Mouse (Mus musculus): Measurements from ENCODE around the gene Hoga1. TPM values are rescaled to one million over a fixed set of nuclear protein-coding genes. Genes with fewer than 3 reads are reported as not detected.

Gene Hoga1
- total RNA-seq, 4 experiments from 2014 or later: 3.0 to 4.8 (median 3.7) TPM

DNA sequence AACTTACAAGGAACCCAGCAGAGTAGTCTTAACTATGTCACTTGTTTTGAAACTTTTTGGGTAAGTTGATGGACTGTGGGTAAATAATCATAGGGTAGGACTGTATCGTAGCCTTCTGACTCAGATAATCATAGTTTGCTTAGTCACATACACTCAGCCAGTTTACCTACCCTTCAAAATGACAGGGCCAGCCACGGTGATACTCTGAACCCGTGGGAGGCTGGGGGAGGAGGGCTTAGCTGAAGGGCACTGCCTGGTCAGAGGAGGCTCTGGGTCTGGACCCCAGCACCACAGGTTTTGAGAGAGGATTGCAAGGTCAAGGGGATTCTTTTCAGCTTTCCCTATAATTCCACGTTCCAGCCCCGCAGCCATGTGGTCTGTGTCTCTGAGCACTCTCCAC is 73.2 kb downstream of the Hoga1 start:
- DNase-seq (ENCODE audit: low spot score in 2 of 2): no peak

DNA sequence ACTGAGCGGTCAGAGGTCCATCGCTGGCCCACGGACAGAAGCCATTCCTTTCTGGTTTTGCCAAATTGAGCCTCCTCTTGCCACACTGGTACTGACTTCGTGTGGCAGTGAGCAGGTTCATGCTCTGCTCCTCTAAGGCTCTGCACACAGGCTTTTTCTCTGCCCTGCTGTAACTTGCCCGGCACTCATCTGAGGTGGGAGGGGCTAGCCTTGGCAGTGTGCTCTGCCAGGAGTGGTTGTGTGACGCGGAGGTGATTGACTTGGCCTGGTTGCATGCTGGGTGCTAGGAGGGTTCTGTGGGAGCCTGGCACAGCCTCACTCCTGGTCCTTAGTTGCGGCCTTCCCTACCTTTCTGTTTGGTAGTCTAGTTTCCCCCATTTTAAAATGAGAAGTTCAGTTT is 75.0 kb downstream of the Hoga1 start:
- DNase-seq (ENCODE audit: low spot score in 2 of 2): no peak

Other genes with a start within 250 kb of the Hoga1 start
- gene Arhgap19, start 243.6 kb upstream of the Hoga1 start, total RNA-seq (2022): 10 to 100 TPM in 1 of 4 experiments, 1 to 10 TPM in 3; 8.6 to 10.0 (median 9.0) TPM
- 1 to 10 TPM; 3.6 to 8.4 (median 6.4) TPM for gene Frat1, start 215.6 kb upstream of the Hoga1 start, total RNA-seq (2022)
- 10 to 100 TPM in 3 of 4 experiments, 1 to 10 TPM in 1; 4.5 to 15.5 (median 12.5) TPM for gene Frat2, start 197.5 kb upstream of the Hoga1 start, total RNA-seq (2022)
- gene Rrp12, start 149.4 kb upstream of the Hoga1 start, total RNA-seq (2022): 10 to 100 TPM; 30.0 to 34.9 (median 32.2) TPM
- 10 to 100 TPM; 11.0 to 34.9 (median 15.0) TPM for gene Pgam1, start 133.7 kb upstream of the Hoga1 start, total RNA-seq (2022)
- gene Exosc1, start 112.2 kb upstream of the Hoga1 start, total RNA-seq (2022): 10 to 100 TPM; 16.0 to 21.6 (median 18.6) TPM
- gene Zdhhc16, start 112.1 kb upstream of the Hoga1 start, total RNA-seq (2022): 10 to 100 TPM; 21.3 to 24.1 (median 23.2) TPM
- gene Mms19, start 64.5 kb upstream of the Hoga1 start, total RNA-seq (2022): 10 to 100 TPM in 2 of 4 experiments, 1 to 10 TPM in 2; 9.1 to 14.1 (median 9.8) TPM
- 10 to 100 TPM; 15.0 to 17.5 (median 15.8) TPM for gene Ubtd1, start 63.8 kb upstream of the Hoga1 start, total RNA-seq (2022)
- 100 to 1,000 TPM; 131 to 242 (median 170) TPM for gene Ankrd2, start 9.6 kb upstream of the Hoga1 start, total RNA-seq (2022)
- under 1 TPM in 3 of 4 experiments, not detected in 1; 0.21 to 0.53 (median 0.36) TPM for gene 4933411K16Rik, start 6.6 kb downstream of the Hoga1 start, total RNA-seq (2022)
- gene Morn4, start 40.7 kb downstream of the Hoga1 start, total RNA-seq (2022): 1 to 10 TPM; 3.3 to 7.6 (median 5.3) TPM
- 10 to 100 TPM; 13.5 to 16.1 (median 14.7) TPM for gene Pi4k2a, start 44.9 kb downstream of the Hoga1 start, total RNA-seq (2022)
- 10 to 100 TPM in 1 of 4 experiments, 1 to 10 TPM in 3; 8.6 to 12.1 (median 9.2) TPM for gene Avpi1, start 83.4 kb downstream of the Hoga1 start, total RNA-seq (2022)
- gene Marveld1, start 101.8 kb downstream of the Hoga1 start, total RNA-seq (2022): 1 to 10 TPM; 4.1 to 5.8 (median 4.5) TPM
- gene Zfyve27, start 118.3 kb downstream of the Hoga1 start, total RNA-seq (2022): 10 to 100 TPM; 10.4 to 13.2 (median 11.8) TPM
- 1 to 10 TPM; 1.8 to 7.4 (median 4.8) TPM for gene Sfrp5, start 156.6 kb downstream of the Hoga1 start, total RNA-seq (2022)
- gene Golga7b, start 202.0 kb downstream of the Hoga1 start, total RNA-seq (2022): 1 to 10 TPM; 1.6 to 4.2 (median 3.0) TPM

All from gastrocnemius, adult 8-10 months (tissue).